Mouse (Mus musculus) olfactory bulb, adult 2 months (tissue): Measurements from ENCODE around the gene Cldn20.

Source experiments
- CTCF ChIP-seq: fragments of 200-500 bp; IDR thresholded peaks from 2 replicates; pipeline ENCODE4 v1.5.1; 2012; ENCODE audit warnings: low read depth, mild to moderate bottlenecking, low read length, moderate library complexity; ENCODE audit not compliant: insufficient read depth
- POLR2A ChIP-seq: fragments of 200-500 bp; IDR thresholded peaks from 2 replicates; pipeline ENCODE4 v1.6.1; 2012; ENCODE audit warnings: mild to moderate bottlenecking, low read depth, low read length, moderate library complexity; ENCODE audit not compliant: insufficient read depth

GRCm38 (mm10) chr17:3520344-3520743, 12.0 kb upstream of the Cldn20 start:
- TF ChIP-seq CTCF (no peak), POLR2A (no peak)
